Mouse (Mus musculus) cerebellum, adult 8-10 months (tissue): Measurements from ENCODE around the gene Gm49353.

Experiments
- DNase-seq: peaks from one replicate; pipeline ENCODE4 v3.0.0; 2022

Gene Gm49353

DNA sequence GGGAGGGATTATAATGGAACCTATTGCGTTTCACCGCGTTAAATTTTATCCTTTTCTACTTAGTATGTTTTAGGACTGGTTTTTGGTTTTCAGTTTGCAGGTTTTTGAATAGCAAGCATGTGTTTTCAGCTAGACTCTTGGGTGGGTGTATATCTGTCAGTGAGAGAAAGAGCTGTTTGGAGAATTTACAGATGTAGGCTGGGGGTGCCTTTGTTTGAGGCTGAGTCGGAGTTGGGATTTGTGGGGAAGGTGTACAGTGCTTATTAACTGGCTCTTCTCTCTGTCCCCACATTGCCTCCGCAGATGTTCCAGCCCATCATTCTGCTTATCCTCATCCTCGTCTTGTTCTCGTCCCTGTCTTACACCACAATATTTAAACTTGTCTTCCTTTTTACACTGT is at the start of gene Gm49353:
Gene Gm49353, plus strand, starts transcription at position 313 of the 400 bp plus-strand sequence.
- DNase-seq, result no peak

- no peak for DNase-seq
Observed at GRCm38 (mm10) chr10:29155304-29155703, 43.5 kb upstream of the Gm49353 start.

- DNase-seq, result no peak
Observed at GRCm38 (mm10) chr10:29161664-29162063, 37.1 kb upstream of the Gm49353 start.

DNA sequence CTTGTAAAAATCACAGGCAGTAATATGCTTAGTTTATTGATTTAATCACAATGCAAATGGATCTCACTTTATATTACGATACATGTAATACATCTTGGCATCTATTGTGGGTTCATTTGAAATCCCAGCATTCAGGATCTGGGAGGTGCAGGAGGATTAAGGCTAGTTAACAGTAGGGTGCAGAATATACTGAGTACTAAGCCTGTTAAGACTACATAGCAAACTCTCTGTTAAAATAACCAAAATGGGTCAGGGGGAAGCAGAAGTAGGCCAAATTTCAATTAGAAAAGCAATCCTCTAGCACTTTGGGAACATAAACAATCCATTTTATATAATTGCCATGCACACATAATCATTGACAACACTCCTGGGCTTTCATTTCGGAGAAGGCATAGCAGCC is 25.0 kb upstream of the Gm49353 start:
- DNase-seq, result no peak

DNA sequence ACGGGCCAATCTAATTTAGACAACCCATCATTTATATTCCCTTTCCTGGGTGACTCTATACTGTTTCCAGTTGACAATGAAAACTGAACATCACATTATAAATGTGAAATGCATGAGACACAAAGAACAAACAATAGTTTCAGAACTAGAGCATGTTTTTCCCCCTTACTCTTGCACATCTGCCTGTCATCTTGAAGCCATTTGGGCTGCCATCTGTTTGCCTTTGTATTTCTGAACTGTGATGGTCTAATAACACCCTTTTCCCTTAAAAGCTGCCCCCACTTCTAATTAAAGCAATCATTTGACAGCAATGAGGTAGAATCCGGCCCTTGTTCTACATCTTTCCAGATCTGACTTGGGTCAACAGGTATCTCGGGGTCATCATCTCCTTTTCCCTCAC is 23.1 kb upstream of the Gm49353 start:
- no peak for DNase-seq

- DNase-seq, result no peak
Observed at GRCm38 (mm10) chr10:29176881-29177280, 21.9 kb upstream of the Gm49353 start.

- DNase-seq, result no peak
Observed at GRCm38 (mm10) chr10:29178003-29178402, 20.8 kb upstream of the Gm49353 start.

DNA sequence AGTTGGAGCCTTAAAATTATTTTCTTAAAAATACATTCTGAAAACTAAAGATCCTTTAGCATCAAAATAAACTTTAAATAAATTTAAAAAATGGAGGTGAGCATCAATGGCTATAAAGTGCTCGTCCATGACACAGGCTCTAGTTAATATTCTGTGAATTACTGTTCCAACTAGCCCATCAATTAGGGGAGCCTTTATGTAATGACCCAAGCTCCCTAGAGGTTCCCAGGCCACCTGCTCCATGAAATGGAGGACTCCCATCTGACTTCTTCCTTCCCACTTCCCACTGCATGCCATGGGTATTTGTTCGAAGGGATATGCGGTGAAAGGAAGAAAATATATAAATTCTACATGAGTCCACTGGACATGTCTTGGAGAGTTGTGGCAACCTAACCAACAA is 18.5 kb upstream of the Gm49353 start:
- no peak for DNase-seq

- DNase-seq, result no peak
Observed at GRCm38 (mm10) chr10:29181046-29181445, 17.7 kb upstream of the Gm49353 start.

DNA sequence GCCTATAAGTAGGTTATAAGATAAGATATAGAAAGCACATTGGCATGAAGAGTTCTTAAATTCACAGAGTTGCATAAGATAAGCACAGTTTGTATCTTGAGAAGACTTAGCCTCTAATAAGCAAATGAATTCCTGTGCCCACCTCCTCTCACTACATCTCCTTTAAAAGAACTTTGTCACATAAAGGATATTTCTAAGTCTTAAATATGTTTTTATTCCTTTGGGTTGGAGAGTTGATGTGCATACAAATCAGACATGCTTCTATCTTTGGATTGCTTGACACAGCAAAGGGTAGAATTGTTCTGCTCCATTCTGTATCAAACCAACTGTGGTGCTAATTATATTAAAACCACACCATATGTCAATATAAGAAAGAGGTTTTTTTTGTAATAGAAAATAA is 5.0 kb upstream of the Gm49353 start:
- no peak for DNase-seq

DNA sequence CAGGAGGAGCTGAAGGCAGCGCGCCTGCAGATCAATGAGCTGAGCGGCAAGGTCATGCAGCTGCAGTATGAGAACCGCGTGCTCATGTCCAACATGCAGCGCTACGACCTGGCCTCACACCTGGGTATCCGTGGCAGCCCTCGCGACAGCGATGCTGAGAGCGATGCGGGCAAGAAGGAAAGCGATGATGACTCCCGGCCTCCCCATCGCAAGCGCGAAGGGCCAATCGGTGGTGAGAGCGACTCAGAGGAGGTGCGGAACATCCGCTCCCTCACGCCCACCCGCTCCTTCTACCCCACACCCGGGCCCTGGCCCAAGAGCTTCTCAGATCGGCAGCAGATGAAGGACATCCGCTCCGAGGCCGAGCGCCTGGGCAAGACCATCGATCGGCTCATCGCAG is 1.9 kb upstream of the Gm49353 start:
- DNase-seq, result no peak

DNA sequence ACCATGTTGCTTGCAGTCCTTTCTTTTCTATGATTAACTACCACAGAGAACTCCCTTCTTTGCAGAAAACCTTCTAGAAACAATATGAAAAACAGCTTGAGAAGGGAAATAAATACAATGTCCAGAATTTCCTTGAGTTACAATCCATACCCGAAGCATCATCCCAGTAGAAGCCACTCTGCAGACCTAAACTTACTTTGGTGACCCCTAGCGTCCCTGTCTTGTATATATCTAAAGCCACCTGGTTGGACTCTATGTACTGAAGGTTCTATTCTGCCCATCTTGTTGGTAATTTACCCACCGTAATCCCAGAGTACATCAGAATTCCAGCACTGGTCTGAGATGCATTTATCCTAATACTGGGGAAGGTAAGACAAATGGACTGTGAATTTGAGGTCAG is 1.1 kb downstream of the Gm49353 start:
- no peak for DNase-seq

GRCm38 (mm10) chr10:29200609-29201008 is 1.9 kb downstream of the Gm49353 start:
- DNase-seq, result no peak

DNA sequence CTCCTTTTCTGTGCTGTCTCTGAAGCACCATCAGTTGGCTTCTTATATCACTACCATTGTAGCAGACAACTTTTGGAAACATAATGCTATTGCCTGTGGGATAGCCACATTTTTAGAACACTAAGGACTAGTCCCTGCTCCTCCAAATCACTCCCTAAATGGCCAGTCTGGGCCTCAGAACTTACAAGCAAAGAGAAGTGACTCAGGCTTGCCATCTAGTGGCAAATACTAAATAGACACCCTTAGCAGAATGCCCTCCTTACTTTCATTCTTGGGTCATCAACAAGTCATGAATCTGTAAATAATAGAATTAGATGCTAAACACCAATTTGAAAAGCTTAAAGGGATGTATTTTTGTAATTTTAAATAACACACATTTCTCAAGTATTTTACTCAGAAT is 8.0 kb downstream of the Gm49353 start:
- peak; percentile 52 for DNase-seq

DNA sequence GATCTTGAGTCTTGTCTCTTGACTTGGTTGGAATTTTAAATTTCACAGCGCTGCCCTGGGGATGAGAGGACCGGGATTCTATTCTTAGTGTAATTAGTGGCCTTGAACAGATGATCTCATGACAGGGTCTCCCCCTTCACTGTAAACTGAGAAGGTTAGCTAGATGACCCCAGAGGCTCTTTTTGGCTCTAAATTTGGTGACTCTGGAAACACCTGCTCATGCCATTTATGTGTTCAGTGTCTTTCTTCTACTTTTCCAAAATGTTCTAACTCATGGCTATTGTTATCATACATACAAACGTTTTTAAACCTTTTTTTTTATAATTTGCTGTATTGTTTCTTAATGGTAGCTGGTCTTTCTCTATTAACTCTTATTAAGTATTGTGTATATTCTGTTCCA is 10.0 kb downstream of the Gm49353 start:
- DNase-seq, result no peak

DNA sequence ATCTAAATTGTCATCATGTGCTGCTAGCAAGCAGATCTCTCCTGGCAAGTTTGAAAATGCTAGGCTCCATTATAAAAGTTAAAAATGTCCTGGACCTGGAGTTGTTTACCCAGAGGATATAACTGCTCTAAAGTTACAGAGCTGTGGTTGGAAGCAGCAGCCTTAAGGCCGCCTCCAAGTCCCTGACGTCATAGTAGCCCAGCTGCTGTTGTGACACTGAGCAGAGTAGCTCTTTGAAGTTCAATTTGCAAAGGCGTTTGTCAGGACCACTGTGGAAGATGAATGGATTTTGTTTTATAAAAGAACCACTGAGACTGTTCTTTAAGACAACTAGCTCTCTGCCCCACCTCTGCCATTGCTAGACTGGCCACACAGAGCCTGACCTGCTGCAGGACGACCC is 12.7 kb downstream of the Gm49353 start, which contains the start of gene 9330159F19Rik:
Gene 9330159F19Rik, plus strand, starts transcription at position 154 of the 400 bp plus-strand sequence.
- DNase-seq, result no peak

DNA sequence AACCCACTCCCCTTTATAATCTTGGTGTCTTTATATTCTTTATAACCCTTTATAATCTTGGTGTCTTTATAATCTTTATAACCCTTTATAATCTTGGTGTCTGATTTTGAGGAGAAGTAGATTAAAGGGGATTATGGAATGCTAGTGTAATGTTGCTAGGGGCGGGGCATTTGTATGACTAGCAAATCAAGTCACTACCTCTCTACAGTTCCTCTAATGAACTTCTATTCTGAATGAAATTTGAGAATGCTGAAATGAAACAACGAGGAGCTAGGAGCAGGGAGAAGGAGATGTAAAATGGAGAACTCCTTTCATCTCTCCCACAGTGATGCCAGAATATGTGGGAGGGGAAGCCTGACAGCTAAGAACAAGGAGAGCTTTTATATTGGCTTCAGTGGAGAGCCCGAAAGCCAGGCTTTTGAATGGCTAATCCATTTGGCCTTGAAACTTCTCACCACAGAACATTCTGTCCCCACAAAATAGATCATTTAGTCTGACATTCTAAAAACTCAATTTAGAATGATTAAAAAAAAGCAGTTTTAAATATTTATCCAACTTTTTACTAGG is 14.9 kb downstream of the Gm49353 start:
- no peak for DNase-seq

DNA sequence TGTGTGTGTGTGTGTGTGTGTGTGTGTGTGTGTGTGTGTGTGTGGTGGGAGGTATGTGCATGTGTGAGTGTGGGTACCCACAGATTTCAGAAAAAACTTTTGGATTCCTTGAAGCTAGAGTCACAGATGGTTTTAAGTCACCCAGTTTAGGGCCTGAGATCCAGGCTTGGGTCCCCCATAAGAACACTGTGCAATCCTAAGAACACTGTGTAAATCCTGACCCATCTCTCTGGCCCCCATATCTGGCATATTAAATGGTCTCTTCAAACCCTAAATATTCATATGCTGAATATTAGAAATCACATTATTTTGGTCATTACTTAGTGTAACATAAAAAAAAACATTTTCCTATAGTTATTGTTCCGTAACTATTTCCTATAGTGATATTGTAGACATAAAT is 18.2 kb downstream of the Gm49353 start:
- DNase-seq, result no peak

DNA sequence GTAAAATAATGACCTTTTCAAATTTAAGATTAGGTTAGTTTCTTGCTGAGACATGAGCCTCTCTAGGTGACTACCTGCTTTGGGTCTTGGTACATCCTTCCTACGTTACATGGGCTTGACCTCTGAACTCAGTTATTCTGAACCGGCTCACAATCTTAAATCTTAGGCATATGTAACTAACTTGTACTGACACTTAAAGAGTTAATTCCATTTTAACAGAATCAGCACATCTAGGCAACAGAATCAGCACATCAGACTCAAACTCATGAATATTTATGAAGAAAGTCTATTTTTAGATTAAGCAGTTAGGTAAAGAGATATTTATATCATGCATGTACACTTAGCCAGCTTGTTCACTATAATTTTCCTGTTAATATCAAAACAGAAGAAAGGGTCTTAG is 18.7 kb downstream of the Gm49353 start:
- DNase-seq, result no peak

- no peak for DNase-seq
Observed at GRCm38 (mm10) chr10:29225329-29225728, 26.6 kb downstream of the Gm49353 start.

- DNase-seq, result no peak
Observed at GRCm38 (mm10) chr10:29231208-29231607, 32.5 kb downstream of the Gm49353 start.
